Mouse (Mus musculus) naive thymus-derived CD4-positive, alpha-beta T cell, adult 2 months (primary cell): ENCODE measurements around the gene 3425401B19Rik.
A peak's percentile ranks its signal among the peaks of the same experiment; 100 is the strongest.

ENCODE experiments used
- DNase-seq: peaks from one replicate; pipeline ENCODE4 v3.0.0-alpha.2; 2011; ENCODE audit warnings: low read depth

3425401B19Rik gene

GRCm38 (mm10) chr14:32685124-32685826, at the start of gene 3425401B19Rik:
TSS of gene 3425401B19Rik (minus strand) at chr14:32685293.
- no peak for DNase-seq

GRCm38 (mm10) chr14:32732961-32733360, 47.9 kb upstream of the 3425401B19Rik start:
- no peak for DNase-seq

- no peak for DNase-seq
These were observed 41.8 kb upstream of the 3425401B19Rik start for GRCm38 (mm10) chr14:32726864-32727263.

- no peak for DNase-seq
These were observed 36.4 kb upstream of the 3425401B19Rik start for GRCm38 (mm10) chr14:32721461-32721860.

- DNase-seq, result peak; percentile 59
These were observed 31.8 kb upstream of the 3425401B19Rik start for GRCm38 (mm10) chr14:32716763-32717439.

- no peak for DNase-seq
These were observed 30.4 kb upstream of the 3425401B19Rik start for GRCm38 (mm10) chr14:32715489-32715888.

- DNase-seq, result no peak
These were observed 30.0 kb upstream of the 3425401B19Rik start for GRCm38 (mm10) chr14:32715076-32715475.

GRCm38 (mm10) chr14:32709861-32710260, 24.8 kb upstream of the 3425401B19Rik start:
- no peak for DNase-seq

- DNase-seq, result no peak
These were observed 23.7 kb upstream of the 3425401B19Rik start for GRCm38 (mm10) chr14:32708756-32709155.

GRCm38 (mm10) chr14:32707938-32708337, 22.8 kb upstream of the 3425401B19Rik start:
- DNase-seq, result no peak

- DNase-seq, result no peak
These were observed 15.9 kb upstream of the 3425401B19Rik start for GRCm38 (mm10) chr14:32700972-32701371.

GRCm38 (mm10) chr14:32698556-32698955, 13.5 kb upstream of the 3425401B19Rik start:
- DNase-seq, result no peak

- DNase-seq, result no peak
These were observed 12.7 kb upstream of the 3425401B19Rik start for GRCm38 (mm10) chr14:32697774-32698173.

- no peak for DNase-seq
These were observed 11.3 kb upstream of the 3425401B19Rik start for GRCm38 (mm10) chr14:32696344-32696743.

- no peak for DNase-seq
These were observed 10.8 kb upstream of the 3425401B19Rik start for GRCm38 (mm10) chr14:32695906-32696305.

- DNase-seq, result no peak
These were observed 373 bp downstream of the 3425401B19Rik start for GRCm38 (mm10) chr14:32684735-32685105.

- DNase-seq, result no peak
These were observed 935 bp downstream of the 3425401B19Rik start for GRCm38 (mm10) chr14:32683982-32684734.

GRCm38 (mm10) chr14:32683251-32683838, 1.7 kb downstream of the 3425401B19Rik start:
- no peak for DNase-seq

- DNase-seq, result no peak
These were observed 2.6 kb downstream of the 3425401B19Rik start for GRCm38 (mm10) chr14:32682536-32682935.

- no peak for DNase-seq
These were observed 3.5 kb downstream of the 3425401B19Rik start for GRCm38 (mm10) chr14:32681603-32682002.

GRCm38 (mm10) chr14:32678565-32678964, 6.5 kb downstream of the 3425401B19Rik start:
- DNase-seq, result no peak

GRCm38 (mm10) chr14:32673178-32673577, 11.9 kb downstream of the 3425401B19Rik start:
- no peak for DNase-seq
